Mouse (Mus musculus) bone marrow, adult 2 months (tissue): ENCODE data around the gene Gpr45. TPM values are rescaled to one million over a fixed set of nuclear protein-coding genes. Genes with fewer than 3 reads are reported as not detected.
"Not testable (repeated sequence)": the region's sequence is repeated elsewhere in the genome, so short reads cannot be mapped to it uniquely, and the experiment has no call there.

ENCODE experiments used
- H3K27ac ChIP-seq: fragments of 200-500 bp; 2 replicates; pipeline ENCODE4 v1.5.1; 2012; ENCODE audit warnings: low read depth, mild to moderate bottlenecking, control low read depth, inconsistent platforms, low read length; ENCODE audit not compliant: control insufficient read depth, poor library complexity, insufficient read depth
- H3K4me1 ChIP-seq: fragments of 200-500 bp; 2 replicates; pipeline ENCODE4 v1.6.1; 2011; ENCODE audit warnings: low read length; ENCODE audit not compliant: control insufficient read depth, insufficient read depth
- H3K4me3 ChIP-seq: fragments of 200-500 bp; replicated peaks from 2 replicates; pipeline ENCODE3; 2011; ENCODE audit warnings: mild to moderate bottlenecking, low read depth, low read length, control low read depth; ENCODE audit not compliant: control insufficient read depth
- CTCF ChIP-seq: fragments of 200-500 bp; IDR thresholded peaks from 2 replicates; pipeline ENCODE4 v1.5.1; 2011; ENCODE audit warnings: low read length, control low read depth; ENCODE audit not compliant: control insufficient read depth, insufficient read depth
- POLR2A ChIP-seq: fragments of 200-500 bp; IDR thresholded peaks from 2 replicates; pipeline ENCODE4 v1.6.1; 2011; ENCODE audit warnings: low read depth, mild to moderate bottlenecking, control low read depth, low read length, borderline replicate concordance; ENCODE audit not compliant: control insufficient read depth
- WGBS: fragments of 180-500 bp; shearing (Covaris S2); methylation state at CpG from one replicate; pipeline ENCODE4 v1.1.7; 2018; 5-methylcytosine and 5-hydroxymethylcytosine counted together
- polyA plus RNA-seq: library from polyadenylated mRNA; stranded (reverse); fragments of >200 nt; gene quantifications from 2 replicates; pipeline ENCODE4 v1.2.4, GENCODE M21; 2011; ENCODE audit warnings: low replicate concordance; ENCODE audit not compliant: missing spikeins, insufficient read depth, insufficient read length

Gpr45 gene
- polyA plus RNA-seq, 1 experiment = not detected

DNA sequence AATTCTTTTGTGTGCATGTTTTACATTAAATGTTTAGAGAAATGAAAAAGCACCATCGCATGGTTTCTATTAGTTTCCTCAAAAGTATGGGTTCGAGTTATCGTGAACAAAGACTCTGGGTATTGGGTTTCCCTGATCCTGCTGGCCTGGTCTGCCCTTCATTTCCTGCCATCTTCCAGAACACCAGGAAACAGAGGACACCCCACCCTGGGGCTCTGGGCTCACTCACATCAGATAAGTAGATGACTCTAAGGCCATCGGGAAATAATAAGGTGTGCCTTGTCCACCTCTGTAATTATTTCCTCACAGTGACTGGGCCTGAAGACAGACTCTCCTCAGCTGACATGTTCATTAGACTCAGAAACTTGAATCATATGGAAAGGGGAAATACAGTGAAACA lies 57.8 kb downstream of the Gpr45 start:
- no peak overlapping the region for H3K27ac ChIP-seq
- WGBS = 85% methylated on average over 4 of the region's 4 CpGs
- no peak overlapping the region for H3K4me3 ChIP-seq
- TF ChIP-seq POLR2A = no peak
- no peak for TF ChIP-seq CTCF
- no peaks in the 10 kb centered on the region for H3K4me1 ChIP-seq

DNA sequence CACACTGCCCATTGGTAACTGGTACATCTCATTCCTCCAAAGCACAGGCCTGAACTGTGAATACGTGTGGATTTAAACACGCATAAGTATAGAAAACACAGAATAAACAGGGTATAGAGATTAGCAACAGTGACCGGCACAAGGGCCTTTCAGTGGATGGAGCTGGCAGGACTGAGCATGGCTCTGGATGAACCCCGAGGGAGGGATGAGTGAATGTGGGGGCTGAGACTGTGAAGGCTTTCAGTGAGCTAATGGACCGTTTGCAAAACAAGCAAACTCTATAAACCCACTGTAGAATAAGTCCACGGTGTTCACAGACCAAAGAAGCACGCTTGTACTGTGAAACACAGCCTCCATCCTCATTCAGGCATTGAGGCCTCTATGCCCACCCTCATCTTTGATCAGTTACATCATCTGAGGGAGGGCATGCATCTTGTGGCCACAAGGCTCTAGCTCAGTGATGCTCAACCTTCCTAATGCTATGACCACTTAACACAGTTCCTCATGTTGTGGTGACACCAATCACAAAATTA lies 62.5 kb downstream of the Gpr45 start:
- not testable (repeated sequence) for H3K4me3 ChIP-seq, H3K27ac ChIP-seq, H3K4me1 ChIP-seq
- WGBS = 82% methylated on average over 7 of the region's 7 CpGs

DNA sequence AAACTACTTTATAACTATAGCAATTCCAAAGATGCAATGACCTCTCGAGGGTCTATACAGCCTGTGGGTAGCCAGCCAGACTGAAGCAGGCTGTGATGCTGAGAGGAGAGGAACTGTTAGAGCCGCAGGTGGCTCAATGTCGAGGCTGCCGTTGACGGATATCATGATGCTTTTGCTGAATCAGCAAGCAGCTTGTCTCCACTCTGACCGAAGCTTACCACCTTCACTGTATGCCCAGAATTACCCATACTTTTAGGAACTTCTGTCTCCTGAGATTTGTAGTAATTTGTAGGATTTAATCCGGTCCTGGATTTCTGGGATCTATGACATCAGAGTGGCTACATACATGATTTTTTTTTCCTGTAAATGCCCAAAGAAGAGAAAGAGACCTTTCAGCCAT lies 83.3 kb downstream of the Gpr45 start:
- Histone ChIP-seq H3K27ac (no peak overlapping the region), H3K4me1 (no peaks in the 10 kb centered on the region), H3K4me3 (no peak overlapping the region)
- TF ChIP-seq CTCF = no peak
- no peak for TF ChIP-seq POLR2A
- WGBS = 82% methylated on average over 7 of the region's 7 CpGs

DNA sequence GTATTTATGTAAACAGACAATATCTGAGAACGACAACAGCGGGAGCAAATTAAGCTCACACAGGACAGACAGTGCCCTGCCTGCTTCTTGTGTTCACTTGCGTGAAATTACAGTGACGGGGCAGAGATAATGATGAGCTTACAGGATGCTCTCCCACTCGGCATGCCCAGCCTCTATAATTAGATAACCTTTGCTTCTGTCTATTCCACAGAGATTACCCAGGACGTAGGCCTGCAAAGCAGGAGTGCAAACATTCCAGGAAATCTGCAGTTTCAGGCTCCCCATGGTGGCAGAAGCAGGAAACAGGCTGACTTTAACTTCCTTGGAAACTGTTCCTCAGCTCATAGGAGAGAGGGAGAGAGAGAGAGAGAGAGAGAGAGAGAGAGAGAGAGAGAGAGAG lies 89.6 kb downstream of the Gpr45 start:
- H3K4me1 ChIP-seq = no peaks in the 10 kb centered on the region
- TF ChIP-seq POLR2A (no peak), CTCF (no peak)
- H3K4me3 ChIP-seq = no peak overlapping the region
- WGBS = 63% methylated on average over 6 of the region's 6 CpGs
- H3K27ac ChIP-seq = no peak overlapping the region

DNA sequence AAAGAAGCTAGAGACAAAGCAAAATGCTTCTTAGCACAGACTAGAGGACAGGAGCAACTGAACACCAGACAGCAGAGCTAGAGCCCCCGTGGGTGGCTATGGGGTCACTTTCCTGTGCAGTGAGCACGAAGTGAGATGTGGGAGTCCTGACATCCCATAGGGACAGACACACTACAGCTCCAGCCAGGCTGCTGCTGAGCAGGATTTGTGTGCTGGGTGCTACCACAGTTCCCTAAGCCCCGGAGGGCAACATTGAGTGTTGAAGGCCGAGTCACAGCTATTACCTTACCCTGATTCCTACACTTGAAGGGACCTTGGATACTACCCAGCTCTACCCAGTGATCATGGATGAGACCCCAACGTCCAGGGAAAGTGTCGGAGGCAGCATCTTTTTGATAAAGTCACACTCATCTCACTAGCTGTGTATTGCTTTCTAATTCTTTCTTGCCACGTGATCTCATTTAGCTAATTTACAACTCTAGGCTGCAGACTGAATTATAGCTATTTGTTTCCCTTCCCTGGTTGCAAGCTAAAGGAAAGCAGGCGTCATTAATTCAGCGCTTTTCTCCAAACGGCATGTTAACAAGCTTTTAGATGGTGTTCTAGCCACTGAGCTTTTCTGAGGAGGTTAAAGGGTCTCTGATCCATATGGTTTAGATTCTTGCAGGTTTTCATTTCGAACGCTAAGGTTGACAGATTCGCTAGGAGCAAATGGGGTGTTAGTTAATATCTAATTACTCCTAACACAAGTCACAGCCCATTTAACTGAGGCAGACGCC lies 92.7 kb downstream of the Gpr45 start:
- TF ChIP-seq CTCF (no peak), POLR2A (no peak)
- H3K4me3 ChIP-seq = no peak overlapping the region
- 75% methylated on average over 14 of the region's 14 CpGs for WGBS
- H3K4me1 ChIP-seq = no peaks in the 10 kb centered on the region
- no peak overlapping the region for H3K27ac ChIP-seq

DNA sequence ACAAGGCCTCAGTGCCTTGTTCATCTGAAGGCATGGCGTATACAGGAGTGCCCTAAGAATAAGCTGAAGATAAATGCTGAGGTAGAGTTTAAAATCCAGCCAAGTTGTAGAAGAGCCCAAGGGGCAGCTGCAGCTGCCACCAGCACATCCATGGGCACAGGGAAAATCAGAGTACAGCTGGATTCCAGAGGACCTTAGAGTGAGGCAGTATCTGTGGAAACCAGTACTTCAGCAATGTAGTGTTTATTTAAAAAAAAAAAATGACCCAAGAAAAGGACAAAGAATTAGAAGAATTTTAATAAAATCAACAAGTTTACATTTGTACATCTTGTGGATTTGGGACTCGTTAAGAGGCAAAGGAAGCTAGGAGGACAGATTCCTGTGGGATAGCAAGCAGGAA lies 94.3 kb downstream of the Gpr45 start:
- WGBS = 70% methylated on average over 2 of the region's 2 CpGs
- Histone ChIP-seq H3K4me3 (no peak overlapping the region), H3K4me1 (no peaks in the 10 kb centered on the region), H3K27ac (no peak overlapping the region)
- TF ChIP-seq CTCF (no peak), POLR2A (no peak)

GRCm38 (mm10) chr1:43047811-43048210 lies 95.1 kb downstream of the Gpr45 start:
- H3K4me3 ChIP-seq = no peak overlapping the region
- TF ChIP-seq CTCF (no peak), POLR2A (no peak)
- WGBS = 85% methylated on average over 10 of the region's 10 CpGs

DNA sequence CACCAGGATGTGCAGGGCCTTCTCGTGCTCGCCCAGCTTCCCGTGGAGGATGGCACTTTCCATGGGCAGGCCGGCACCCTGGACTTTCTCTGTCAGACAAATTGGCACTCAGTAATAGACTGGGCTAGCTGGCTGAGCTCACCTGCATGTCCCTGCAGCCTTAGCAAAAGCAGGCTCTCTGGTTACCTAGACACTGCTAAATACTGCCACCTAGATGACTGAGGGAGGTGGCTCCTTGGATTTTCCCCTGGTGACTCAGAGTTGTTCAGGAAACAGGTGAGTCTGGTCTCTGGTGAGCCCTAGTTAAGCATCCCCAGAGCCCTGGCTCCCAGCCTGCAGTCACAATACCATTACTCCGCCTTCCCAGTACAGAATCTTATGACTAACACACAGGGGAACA lies 99.2 kb downstream of the Gpr45 start:
- TF ChIP-seq POLR2A (no peak), CTCF (no peak)
- Histone ChIP-seq H3K4me1 (no peaks in the 10 kb centered on the region), H3K27ac (no peak overlapping the region), H3K4me3 (no peak overlapping the region)
- WGBS = 89% methylated on average over 5 of the region's 5 CpGs

More at GRCm38 (mm10) chr1:43047811-43048210, 95.1 kb downstream of the Gpr45 start:
- Histone ChIP-seq H3K27ac (no peak overlapping the region), H3K4me1 (no peaks in the 10 kb centered on the region)

- Histone ChIP-seq H3K27ac (no peak overlapping the region), H3K4me1 (no peaks in the 10 kb centered on the region), H3K4me3 (no peak overlapping the region)
- TF ChIP-seq CTCF (peak; percentile 71), POLR2A (no peak)
- WGBS = 72% methylated on average over 9 of the region's 9 CpGs
These were observed 113.1 kb downstream of the Gpr45 start for GRCm38 (mm10) chr1:43065615-43066310.
